Mouse (Mus musculus): ENCODE data around the gene 4921504E06Rik. TPM values are rescaled to one million over a fixed set of nuclear protein-coding genes. Genes with fewer than 3 reads are reported as not detected.

Gene 4921504E06Rik
- polyA plus RNA-seq, 1 experiment = not detected

DNA sequence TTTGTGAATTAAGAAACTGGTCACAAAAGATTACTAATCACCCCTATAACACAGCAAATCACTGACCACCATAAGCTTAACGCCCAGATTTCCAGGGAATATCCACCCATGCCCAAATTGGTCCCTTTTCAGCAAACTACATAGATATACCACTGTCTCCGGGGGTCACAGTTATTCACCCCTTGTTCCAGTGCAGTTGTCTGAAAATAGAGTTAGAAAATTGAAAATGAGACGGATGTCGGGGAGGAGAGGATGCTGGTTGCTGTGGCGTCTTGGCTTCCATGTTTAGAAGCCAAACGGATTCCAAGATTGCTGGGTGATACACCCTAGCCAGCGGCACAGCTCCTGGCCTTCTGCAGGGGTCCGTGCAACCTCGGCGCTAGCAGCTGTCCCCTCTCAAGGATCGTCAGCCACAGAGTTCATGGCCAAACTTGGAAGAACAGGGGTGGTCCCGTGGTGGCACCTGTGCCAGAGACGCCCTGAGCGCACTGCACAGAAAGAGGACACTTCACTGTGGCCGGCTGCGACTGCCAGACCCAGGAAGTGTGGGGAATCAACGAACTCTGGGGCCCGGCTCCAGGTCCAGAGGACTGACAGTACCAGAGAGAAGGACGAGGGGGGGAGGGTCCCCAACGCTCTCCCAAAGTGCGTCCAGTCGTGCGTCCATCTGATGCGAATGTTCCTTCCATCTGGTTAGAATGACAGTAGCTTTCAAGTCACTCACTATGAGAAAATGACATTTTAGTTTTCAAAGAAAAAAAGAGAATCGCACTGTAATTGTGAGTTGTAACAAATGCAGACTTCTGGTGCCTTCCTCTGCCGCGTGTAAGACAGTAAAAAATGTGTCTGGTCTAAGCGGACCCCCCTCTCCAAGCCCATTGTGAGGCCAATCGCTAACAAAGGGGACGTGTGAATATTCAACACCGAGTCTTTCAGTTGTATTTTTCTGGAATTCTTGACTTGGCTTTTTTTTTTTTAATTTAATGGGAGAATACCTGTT is 123.7 kb downstream of the 4921504E06Rik start:
- TF ChIP-seq CTCF (IDR thresholded peaks at IDR 0.05; ENCODE audit: borderline replicate concordance, insufficient read depth, low read length) = no peak
- no peak for TF ChIP-seq POLR2A (IDR thresholded peaks at IDR 0.05; ENCODE audit: low read depth, low read length)
- no peak overlapping the region for H3K27ac ChIP-seq (ENCODE audit: insufficient read depth, low read length)
- no peaks in the 10 kb centered on the region for H3K4me1 ChIP-seq (ENCODE audit: control insufficient read depth, insufficient read depth, low read length)
- H3K4me3 ChIP-seq (ENCODE audit: insufficient read depth, low read length) = no peak overlapping the region

DNA sequence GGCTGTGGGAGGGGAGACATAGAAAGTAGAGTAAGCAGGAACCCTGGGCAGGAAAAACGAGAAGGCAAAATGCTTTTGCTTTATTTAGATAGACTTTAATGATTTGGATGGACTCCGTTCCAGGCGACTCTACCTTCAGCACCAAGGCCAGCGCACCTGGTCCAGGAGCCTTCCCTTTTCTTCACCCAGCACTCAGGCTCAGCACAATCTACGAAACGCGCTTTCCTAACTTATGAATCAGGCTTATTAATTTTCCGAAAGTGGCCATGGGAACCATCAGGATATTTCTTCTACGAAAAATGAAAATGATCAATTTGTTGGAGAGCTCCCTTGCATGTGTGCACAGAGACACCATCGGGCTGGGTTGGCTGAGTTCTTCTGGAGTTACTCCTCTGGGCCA is 124.7 kb downstream of the 4921504E06Rik start:
- Histone ChIP-seq H3K27ac (ENCODE audit: insufficient read depth, low read length) (no peak overlapping the region), H3K4me3 (ENCODE audit: insufficient read depth, low read length) (no peak overlapping the region), H3K4me1 (ENCODE audit: control insufficient read depth, insufficient read depth, low read length) (no peaks in the 10 kb centered on the region)
- TF ChIP-seq POLR2A (IDR thresholded peaks at IDR 0.05; ENCODE audit: low read depth, low read length) = no peak
- no peak for TF ChIP-seq CTCF (IDR thresholded peaks at IDR 0.05; ENCODE audit: borderline replicate concordance, insufficient read depth, low read length)

DNA sequence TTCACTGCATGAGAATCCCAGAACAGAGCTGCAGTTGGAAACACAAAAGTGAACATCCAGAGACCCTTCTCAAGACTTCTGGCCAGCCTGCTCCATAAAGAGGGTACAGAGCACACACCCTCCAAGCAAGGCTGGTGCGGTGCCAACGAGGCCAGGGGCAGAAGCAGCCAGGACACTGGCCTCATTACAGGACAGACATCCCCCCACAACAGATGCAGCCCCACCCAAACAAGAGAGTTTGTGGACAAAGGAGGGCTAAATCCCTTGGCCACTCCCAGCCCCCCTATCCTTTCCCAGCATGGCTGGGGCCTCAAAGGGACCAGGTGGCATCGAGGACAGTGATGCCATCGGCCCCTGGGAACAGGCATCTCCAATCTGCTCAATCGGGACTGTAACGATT is 130.6 kb downstream of the 4921504E06Rik start:
- Histone ChIP-seq H3K4me3 (ENCODE audit: insufficient read depth, low read length) (no peak overlapping the region), H3K4me1 (ENCODE audit: control insufficient read depth, insufficient read depth, low read length) (no peaks in the 10 kb centered on the region), H3K27ac (ENCODE audit: insufficient read depth, low read length) (no peak overlapping the region)
- TF ChIP-seq POLR2A (IDR thresholded peaks at IDR 0.05; ENCODE audit: low read depth, low read length) = no peak
- no peak for TF ChIP-seq CTCF (IDR thresholded peaks at IDR 0.05; ENCODE audit: borderline replicate concordance, insufficient read depth, low read length)

DNA sequence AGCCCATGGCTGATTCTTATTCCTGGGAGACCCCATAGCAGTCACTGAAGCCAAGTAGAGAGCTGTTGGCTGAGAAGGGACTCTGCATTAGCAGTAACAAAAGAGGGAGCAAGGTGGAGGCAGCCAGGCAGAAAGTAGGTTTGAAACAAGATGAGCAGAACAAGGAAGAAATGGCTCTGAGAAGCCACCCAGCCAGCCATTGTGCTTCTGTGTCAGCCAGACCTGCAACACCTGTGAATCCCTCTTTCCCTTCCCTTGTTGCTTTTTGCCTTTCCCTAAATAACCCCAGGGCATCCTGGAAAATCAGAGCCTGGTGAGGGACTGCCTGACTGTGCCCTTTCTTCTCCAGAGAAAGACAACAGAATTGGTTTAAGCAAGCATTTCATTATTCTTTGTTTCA is 131.5 kb downstream of the 4921504E06Rik start:
- no peak overlapping the region for H3K4me3 ChIP-seq (ENCODE audit: insufficient read depth, low read length)
- H3K27ac ChIP-seq (ENCODE audit: insufficient read depth, low read length) = no peak overlapping the region
- no peaks in the 10 kb centered on the region for H3K4me1 ChIP-seq (ENCODE audit: control insufficient read depth, insufficient read depth, low read length)
- TF ChIP-seq CTCF (IDR thresholded peaks at IDR 0.05; ENCODE audit: borderline replicate concordance, insufficient read depth, low read length) (no peak), POLR2A (IDR thresholded peaks at IDR 0.05; ENCODE audit: low read depth, low read length) (no peak)

DNA sequence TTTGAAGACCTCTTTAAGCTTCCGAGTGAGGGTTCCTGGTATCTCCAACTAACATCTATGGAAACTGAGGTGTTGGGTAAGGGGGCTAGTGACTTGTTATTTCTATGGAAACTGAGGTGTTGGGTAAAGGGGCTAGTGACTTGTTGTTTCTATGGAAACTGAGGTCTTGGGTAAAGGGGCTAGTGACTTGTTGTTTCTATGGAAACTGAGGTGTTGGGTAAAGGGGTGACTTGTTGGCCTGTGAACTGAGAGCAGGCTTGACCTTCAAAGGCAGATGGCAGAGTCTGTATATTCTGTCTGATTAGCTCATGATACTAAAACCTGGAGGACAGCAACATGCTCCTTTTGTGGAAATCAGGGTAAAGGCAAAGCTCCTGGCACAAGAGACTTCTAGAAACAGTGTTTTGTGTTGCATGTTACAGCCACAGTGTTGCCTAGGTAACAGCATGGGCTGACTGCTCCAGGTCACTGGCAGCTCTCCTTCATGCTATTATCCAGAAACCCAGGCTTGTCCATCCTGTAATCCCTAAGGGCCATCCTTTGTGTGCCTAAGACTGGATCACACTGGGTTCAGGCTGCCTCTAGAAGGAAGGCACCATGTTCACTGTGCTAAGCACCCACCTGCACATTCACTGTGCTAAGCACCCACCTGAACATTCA is 133.9 kb downstream of the 4921504E06Rik start:
- H3K27ac ChIP-seq (ENCODE audit: insufficient read depth, low read length) = no peak overlapping the region
- no peak for TF ChIP-seq CTCF (IDR thresholded peaks at IDR 0.05; ENCODE audit: borderline replicate concordance, insufficient read depth, low read length)
- TF ChIP-seq POLR2A (IDR thresholded peaks at IDR 0.05; ENCODE audit: low read depth, low read length) = no peak
- no peak overlapping the region for H3K4me3 ChIP-seq (ENCODE audit: insufficient read depth, low read length)
- no peaks in the 10 kb centered on the region for H3K4me1 ChIP-seq (ENCODE audit: control insufficient read depth, insufficient read depth, low read length)

DNA sequence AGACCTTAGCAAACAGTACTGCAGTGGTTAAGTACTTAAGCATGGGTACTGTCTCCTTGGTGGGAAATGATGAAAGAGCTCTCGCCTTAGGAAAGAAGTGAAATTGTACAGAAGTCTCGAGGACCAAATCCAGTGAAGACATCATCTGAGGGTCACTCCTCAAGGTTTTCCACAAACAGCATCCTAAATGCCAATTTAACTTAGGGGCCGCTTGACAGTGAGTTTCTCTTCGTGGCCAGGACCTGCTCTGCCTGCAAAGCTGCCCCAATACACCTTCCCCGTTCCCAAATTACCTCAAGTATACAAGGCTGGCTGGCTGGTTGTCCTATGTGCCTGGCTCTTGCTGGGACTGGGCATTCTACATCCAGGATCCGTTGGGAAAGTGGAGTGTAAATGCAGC is 137.6 kb downstream of the 4921504E06Rik start:
- no peak overlapping the region for H3K4me3 ChIP-seq (ENCODE audit: insufficient read depth, low read length)
- no peak overlapping the region for H3K27ac ChIP-seq (ENCODE audit: insufficient read depth, low read length)
- H3K4me1 ChIP-seq (ENCODE audit: control insufficient read depth, insufficient read depth, low read length) = no peaks in the 10 kb centered on the region
- TF ChIP-seq CTCF (IDR thresholded peaks at IDR 0.05; ENCODE audit: borderline replicate concordance, insufficient read depth, low read length) (no peak), POLR2A (IDR thresholded peaks at IDR 0.05; ENCODE audit: low read depth, low read length) (no peak)

DNA sequence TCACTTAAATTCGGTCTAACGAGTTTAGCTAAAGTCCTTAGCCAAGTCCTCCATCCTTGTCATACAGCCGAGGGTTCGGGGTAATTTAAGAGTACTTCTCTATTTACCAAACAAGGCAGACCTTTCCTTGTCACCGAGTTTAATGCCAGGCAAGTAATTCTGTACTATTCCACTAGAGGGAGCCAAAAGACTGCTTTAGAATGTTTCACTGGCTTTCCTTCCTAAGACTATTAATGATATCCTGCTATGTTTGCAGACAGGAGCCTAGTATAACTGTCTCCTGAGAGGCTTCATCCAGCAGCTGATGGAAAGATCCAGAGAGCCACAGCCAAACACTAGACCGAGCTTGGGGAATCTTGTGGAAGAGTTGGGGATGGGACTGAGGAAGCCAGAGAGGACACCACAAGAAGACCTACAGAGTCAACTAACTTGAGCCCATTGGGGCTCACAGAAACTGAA is 138.6 kb downstream of the 4921504E06Rik start:
- H3K27ac ChIP-seq (ENCODE audit: insufficient read depth, low read length) = no peak overlapping the region
- TF ChIP-seq CTCF (IDR thresholded peaks at IDR 0.05; ENCODE audit: borderline replicate concordance, insufficient read depth, low read length) = no peak
- no peak for TF ChIP-seq POLR2A (IDR thresholded peaks at IDR 0.05; ENCODE audit: low read depth, low read length)
- H3K4me1 ChIP-seq (ENCODE audit: control insufficient read depth, insufficient read depth, low read length) = no peaks in the 10 kb centered on the region
- H3K4me3 ChIP-seq (ENCODE audit: insufficient read depth, low read length) = peak overlapping the region; percentile 24; the same call in 1 of the 2 replicates

DNA sequence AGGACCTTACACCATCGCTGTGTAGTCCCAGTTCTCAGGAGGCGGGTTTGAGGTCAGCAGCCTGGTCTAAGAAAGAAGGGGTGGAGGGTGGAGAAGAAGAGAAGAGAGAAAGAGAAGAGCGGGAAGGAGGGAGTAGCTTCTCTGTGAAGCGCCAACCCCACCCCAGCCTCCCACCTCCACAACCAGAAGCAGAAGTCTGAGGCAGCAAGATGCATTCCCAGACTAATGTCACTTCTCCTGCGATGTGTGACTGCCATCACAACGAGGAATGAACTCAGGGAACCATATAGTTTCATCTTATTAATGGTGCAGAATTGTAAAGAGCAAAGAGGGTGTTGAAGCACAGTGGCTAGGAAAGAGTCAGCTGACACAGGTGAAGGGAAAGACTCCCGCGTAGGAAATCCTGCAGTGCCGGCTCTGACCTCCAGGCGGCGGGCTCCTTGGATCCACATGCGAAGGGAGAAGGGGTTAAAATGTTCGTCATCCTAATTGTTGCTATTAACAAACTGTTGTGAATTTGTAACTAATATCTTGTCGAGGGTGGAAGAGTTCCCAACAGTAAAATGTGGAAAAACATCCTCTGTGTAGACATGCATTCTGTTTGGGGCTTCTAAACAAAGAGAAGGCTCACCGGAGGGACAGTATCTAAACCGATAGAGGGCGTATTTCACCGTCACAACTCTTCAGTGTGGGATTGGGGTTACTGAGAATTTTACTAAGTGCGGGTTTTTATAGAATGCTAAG is 139.3 kb downstream of the 4921504E06Rik start:
- H3K4me3 ChIP-seq (ENCODE audit: insufficient read depth, low read length) = peak overlapping the region; percentile 24; the same call in 1 of the 2 replicates
- no peak for TF ChIP-seq POLR2A (IDR thresholded peaks at IDR 0.05; ENCODE audit: low read depth, low read length)
- 0 out of 2 replicates have a peak, but pooled peaks have one; percentile 26 for TF ChIP-seq CTCF (IDR thresholded peaks at IDR 0.05; ENCODE audit: borderline replicate concordance, insufficient read depth, low read length)
- H3K27ac ChIP-seq (ENCODE audit: insufficient read depth, low read length) = no peak overlapping the region
- H3K4me1 ChIP-seq (ENCODE audit: control insufficient read depth, insufficient read depth, low read length) = no peaks in the 10 kb centered on the region

Other genes starting within 250 kb of the 4921504E06Rik start
- gene Msrb2, start 182.5 kb downstream of the 4921504E06Rik start, polyA plus RNA-seq (2011; ENCODE audit: insufficient read length, low read depth, missing spikeins) = 6.5 and 13.2 TPM in 2 replicates
- not detected in 2 replicates for gene Ptf1a, start 108.3 kb downstream of the 4921504E06Rik start, polyA plus RNA-seq (2011; ENCODE audit: insufficient read length, low read depth, missing spikeins)
- gene Otud1, start 103.8 kb upstream of the 4921504E06Rik start, polyA plus RNA-seq (2011; ENCODE audit: insufficient read length, low read depth, missing spikeins) = 3.0 and 3.3 TPM in 2 replicates

All from embryonic fibroblast, embryonic 13.5 days (primary cell).